Mouse (Mus musculus): ENCODE measurements around the gene Gm20929.
"Not testable (repeated sequence)": the region's sequence is repeated elsewhere in the genome, so short reads cannot be mapped to it uniquely, and the experiment has no call there.

The Gm20929 gene

GRCm38 (mm10) chrY:53843649-53844048 lies at the start of gene Gm20929:
Gene Gm20929 (plus strand): TSS chrY:53843949.
- in situ Hi-C loops (cut with MboI; ENCODE audit: low sequenced_read_pairs) = not testable (repeated sequence)

Measured in CH12F3 (cell line).